Mouse (Mus musculus) E14TG2a.4 (cell line): Measurements from ENCODE around the gene Il31ra.

Source experiments
- CTCF ChIP-seq: conservative IDR thresholded peaks from 2 replicates; pipeline ENCODE4 v1.5.1; 2014; ENCODE audit warnings: low read length
- NANOG ChIP-seq: IDR thresholded peaks from 2 replicates; pipeline ENCODE4 v1.6.1; 2014; ENCODE audit warnings: borderline replicate concordance, low read length, mixed read lengths
- POU5F1 ChIP-seq: IDR thresholded peaks from 2 replicates; pipeline ENCODE4 v1.6.1; 2014; ENCODE audit warnings: low read length, borderline replicate concordance

DNA sequence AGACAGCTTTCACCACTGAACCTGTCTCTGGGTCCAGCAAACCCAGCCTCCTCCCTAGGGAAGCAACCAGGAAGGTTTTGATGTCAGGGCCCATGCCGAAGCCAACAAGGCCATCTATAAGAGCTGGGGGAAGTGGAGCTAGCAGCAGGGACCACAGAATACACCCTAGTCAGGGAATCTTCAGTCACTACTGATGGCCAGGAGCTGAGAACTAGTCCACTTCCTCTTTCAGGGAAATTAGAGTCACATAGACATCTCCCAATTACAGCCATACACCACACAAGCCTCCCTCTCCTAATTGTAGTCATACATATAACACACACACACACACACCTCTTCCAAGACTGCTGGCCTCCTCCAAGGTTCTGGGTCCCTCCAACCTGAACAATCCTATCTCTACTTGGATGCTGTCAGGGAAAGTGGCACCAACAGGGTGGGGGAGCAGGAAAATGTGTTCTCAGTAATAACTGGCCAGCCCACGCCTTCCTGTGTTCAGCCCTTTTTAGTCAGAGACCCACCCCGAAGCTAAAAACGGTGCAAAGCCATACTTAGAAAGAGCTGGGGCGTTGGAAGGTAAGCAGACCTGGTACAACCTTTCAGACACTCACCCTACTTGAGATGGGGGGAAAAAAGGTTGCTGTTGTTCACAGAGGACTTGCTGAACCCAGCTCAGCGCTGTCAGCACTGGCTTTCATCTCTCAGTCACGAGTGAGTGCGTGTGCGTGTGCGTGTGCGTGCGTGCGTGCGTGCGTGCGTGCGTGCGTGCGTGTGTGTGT lies 83.5 kb downstream of the Il31ra start:
- TF ChIP-seq CTCF, result no peak
- no peak for TF ChIP-seq POU5F1
- TF ChIP-seq NANOG, result no peak
